Mouse (Mus musculus): ENCODE data around the gene Gsta3. TPM values are rescaled to one million over a fixed set of nuclear protein-coding genes. Genes with fewer than 3 reads are reported as not detected.
"Not testable (repeated sequence)": the region's sequence is repeated elsewhere in the genome, so short reads cannot be mapped to it uniquely, and the experiment has no call there.

The Gsta3 gene
- total RNA-seq, 1 experiment from 2014 or later = not detected

- no peak for ATAC-seq (replicated peaks in 1 of 2; ENCODE audit: insufficient read depth in 1 of 2, low FRiP score in 2 of 2, low TSS enrichment in 1 of 2, low read depth in 1 of 2, poor library complexity in 2 of 2, severe bottlenecking in 2 of 2)
These were observed 8.4 kb downstream of the Gsta3 start for GRCm38 (mm10) chr1:21248560-21249390.

GRCm38 (mm10) chr1:21251661-21252060, 11.3 kb downstream of the Gsta3 start:
- ATAC-seq (replicated peaks in 1 of 2; ENCODE audit: insufficient read depth in 1 of 2, low FRiP score in 2 of 2, low TSS enrichment in 1 of 2, low read depth in 1 of 2, poor library complexity in 2 of 2, severe bottlenecking in 2 of 2) = no peak

GRCm38 (mm10) chr1:21252566-21253302, 12.3 kb downstream of the Gsta3 start:
- ATAC-seq (replicated peaks in 1 of 2; ENCODE audit: insufficient read depth in 1 of 2, low FRiP score in 2 of 2, low TSS enrichment in 1 of 2, low read depth in 1 of 2, poor library complexity in 2 of 2, severe bottlenecking in 2 of 2) = no peak

- no peak for ATAC-seq (replicated peaks in 1 of 2; ENCODE audit: insufficient read depth in 1 of 2, low FRiP score in 2 of 2, low TSS enrichment in 1 of 2, low read depth in 1 of 2, poor library complexity in 2 of 2, severe bottlenecking in 2 of 2)
These were observed 12.9 kb downstream of the Gsta3 start for GRCm38 (mm10) chr1:21253303-21253650.

- ATAC-seq (replicated peaks in 1 of 2; ENCODE audit: insufficient read depth in 1 of 2, low FRiP score in 2 of 2, low TSS enrichment in 1 of 2, low read depth in 1 of 2, poor library complexity in 2 of 2, severe bottlenecking in 2 of 2) = no peak
These were observed 13.5 kb downstream of the Gsta3 start for GRCm38 (mm10) chr1:21253856-21254255.

- ATAC-seq (replicated peaks in 1 of 2; ENCODE audit: insufficient read depth in 1 of 2, low FRiP score in 2 of 2, low TSS enrichment in 1 of 2, low read depth in 1 of 2, poor library complexity in 2 of 2, severe bottlenecking in 2 of 2) = no peak
These were observed 15.4 kb downstream of the Gsta3 start for GRCm38 (mm10) chr1:21255625-21256345.

GRCm38 (mm10) chr1:21256391-21256790, 16.0 kb downstream of the Gsta3 start:
- ATAC-seq (replicated peaks in 1 of 2; ENCODE audit: insufficient read depth in 1 of 2, low FRiP score in 2 of 2, low TSS enrichment in 1 of 2, low read depth in 1 of 2, poor library complexity in 2 of 2, severe bottlenecking in 2 of 2) = no peak

GRCm38 (mm10) chr1:21256871-21257270, 16.5 kb downstream of the Gsta3 start:
- ATAC-seq (replicated peaks in 1 of 2; ENCODE audit: insufficient read depth in 1 of 2, low FRiP score in 2 of 2, low TSS enrichment in 1 of 2, low read depth in 1 of 2, poor library complexity in 2 of 2, severe bottlenecking in 2 of 2) = no peak

- not testable (repeated sequence) for ATAC-seq (replicated peaks in 1 of 2; ENCODE audit: insufficient read depth in 1 of 2, low FRiP score in 2 of 2, low TSS enrichment in 1 of 2, low read depth in 1 of 2, poor library complexity in 2 of 2, severe bottlenecking in 2 of 2)
These were observed 19.6 kb downstream of the Gsta3 start for GRCm38 (mm10) chr1:21259981-21260380.

GRCm38 (mm10) chr1:21262401-21262800, 22.0 kb downstream of the Gsta3 start:
- ATAC-seq (replicated peaks in 1 of 2; ENCODE audit: insufficient read depth in 1 of 2, low FRiP score in 2 of 2, low TSS enrichment in 1 of 2, low read depth in 1 of 2, poor library complexity in 2 of 2, severe bottlenecking in 2 of 2) = no peak

GRCm38 (mm10) chr1:21263986-21264385, 23.6 kb downstream of the Gsta3 start:
- ATAC-seq (replicated peaks in 1 of 2; ENCODE audit: insufficient read depth in 1 of 2, low FRiP score in 2 of 2, low TSS enrichment in 1 of 2, low read depth in 1 of 2, poor library complexity in 2 of 2, severe bottlenecking in 2 of 2) = no peak

GRCm38 (mm10) chr1:21264747-21265146, 24.4 kb downstream of the Gsta3 start:
- ATAC-seq (replicated peaks in 1 of 2; ENCODE audit: insufficient read depth in 1 of 2, low FRiP score in 2 of 2, low TSS enrichment in 1 of 2, low read depth in 1 of 2, poor library complexity in 2 of 2, severe bottlenecking in 2 of 2) = no peak

GRCm38 (mm10) chr1:21266766-21267165, 26.4 kb downstream of the Gsta3 start:
- ATAC-seq (replicated peaks in 1 of 2; ENCODE audit: insufficient read depth in 1 of 2, low FRiP score in 2 of 2, low TSS enrichment in 1 of 2, low read depth in 1 of 2, poor library complexity in 2 of 2, severe bottlenecking in 2 of 2) = no peak

GRCm38 (mm10) chr1:21267466-21267865, 27.1 kb downstream of the Gsta3 start:
- ATAC-seq (replicated peaks in 1 of 2; ENCODE audit: insufficient read depth in 1 of 2, low FRiP score in 2 of 2, low TSS enrichment in 1 of 2, low read depth in 1 of 2, poor library complexity in 2 of 2, severe bottlenecking in 2 of 2) = not testable (repeated sequence)

- peak; percentile 81 to 83 for ATAC-seq (replicated peaks in 1 of 2; ENCODE audit: insufficient read depth in 1 of 2, low FRiP score in 2 of 2, low TSS enrichment in 1 of 2, low read depth in 1 of 2, poor library complexity in 2 of 2, severe bottlenecking in 2 of 2)
These were observed 31.1 kb downstream of the Gsta3 start for GRCm38 (mm10) chr1:21271343-21272055.

GRCm38 (mm10) chr1:21272056-21272431, 31.7 kb downstream of the Gsta3 start:
- ATAC-seq (replicated peaks in 1 of 2; ENCODE audit: insufficient read depth in 1 of 2, low FRiP score in 2 of 2, low TSS enrichment in 1 of 2, low read depth in 1 of 2, poor library complexity in 2 of 2, severe bottlenecking in 2 of 2) = peak in 1 of 2 experiments; percentile 36; a peak in 1 of 4 replicates

- ATAC-seq (replicated peaks in 1 of 2; ENCODE audit: insufficient read depth in 1 of 2, low FRiP score in 2 of 2, low TSS enrichment in 1 of 2, low read depth in 1 of 2, poor library complexity in 2 of 2, severe bottlenecking in 2 of 2) = no peak
These were observed 32.7 kb downstream of the Gsta3 start for GRCm38 (mm10) chr1:21273091-21273490.

All from hematopoietic stem cell, adult 5-6 weeks (primary cell).